Mouse (Mus musculus) E14TG2a.4 (cell line): Measurements from ENCODE around the gene Sap25.
A peak's percentile ranks its signal among the peaks of the same experiment; 100 is the strongest.

Experiments used
- CTCF ChIP-seq: conservative IDR thresholded peaks from 2 replicates; pipeline ENCODE4 v1.5.1; 2014; ENCODE audit warnings: low read length
- NANOG ChIP-seq: IDR thresholded peaks from 2 replicates; pipeline ENCODE4 v1.6.1; 2014; ENCODE audit warnings: borderline replicate concordance, low read length, mixed read lengths
- POU5F1 ChIP-seq: IDR thresholded peaks from 2 replicates; pipeline ENCODE4 v1.6.1; 2014; ENCODE audit warnings: low read length, borderline replicate concordance

DNA sequence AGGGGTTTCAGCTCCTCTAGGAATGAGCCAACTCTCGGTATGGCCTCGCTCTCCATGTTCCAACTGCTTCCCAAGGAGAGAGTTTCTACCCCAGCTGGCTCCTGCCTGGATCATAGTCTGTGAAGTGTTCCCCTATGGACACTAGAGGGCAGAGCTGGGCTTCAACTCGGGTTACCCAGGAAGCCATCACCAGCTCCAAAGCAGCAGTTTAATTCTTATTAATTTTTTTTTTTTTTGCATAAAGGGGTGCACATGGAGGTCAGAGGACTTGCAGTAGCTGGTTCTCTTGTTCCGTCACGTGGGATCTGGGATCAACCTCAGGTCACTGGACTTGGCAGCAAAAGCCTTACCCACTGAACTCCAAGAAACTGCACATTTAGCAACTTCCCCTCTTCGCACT is 15.8 kb downstream of the Sap25 start:
- TF ChIP-seq CTCF (peak; percentile 53), NANOG (no peak), POU5F1 (no peak)
